Mouse (Mus musculus): ENCODE measurements around the gene Cnot6l.
A peak's percentile ranks its signal among the peaks of the same experiment; 100 is the strongest.

Gene Cnot6l

GRCm38 (mm10) chr5:96164021-96164411 is at the start of gene Cnot6l:
Gene Cnot6l (minus strand): TSS chr5:96164171.
- peak; percentile 59 for DNase-seq

DNA sequence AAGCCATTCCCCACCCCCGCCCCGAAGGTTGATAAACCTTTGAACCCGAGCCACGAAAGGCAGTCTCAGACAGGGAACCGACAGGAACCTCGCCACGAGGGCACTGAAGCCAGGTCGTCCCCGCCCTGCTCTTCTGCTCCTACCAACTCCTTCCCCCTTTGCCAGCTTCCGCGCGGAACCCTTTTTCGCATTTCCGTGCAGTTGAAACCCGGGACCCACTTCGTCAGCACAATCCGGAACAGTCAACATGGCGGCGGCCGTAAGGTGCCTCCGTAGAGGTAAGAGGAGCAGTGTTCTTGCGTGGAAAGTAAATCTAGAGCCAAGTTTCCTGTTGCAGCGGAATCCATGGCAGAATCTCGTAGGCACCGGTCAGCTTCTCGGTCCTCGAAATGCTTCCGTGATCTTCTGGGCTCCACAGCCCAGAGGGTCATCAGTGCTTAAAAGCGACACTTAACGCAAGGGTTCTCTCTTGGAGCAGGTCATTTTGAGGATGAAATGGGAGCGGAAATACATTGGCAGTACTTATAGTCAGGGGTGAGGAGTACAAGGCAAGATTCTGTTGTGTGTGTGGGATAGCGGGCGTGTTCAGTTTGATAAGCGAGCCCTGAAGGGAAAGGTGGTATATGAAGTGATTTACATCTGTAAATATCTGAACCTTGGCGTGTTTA is 46.1 kb upstream of the Cnot6l start:
- peak; percentile 90 for DNase-seq

- DNase-seq: peak; percentile 44
Observed at GRCm38 (mm10) chr5:96209459-96209858, 45.5 kb upstream of the Cnot6l start, which contains the start of gene Mrpl1. Gene Mrpl1 (plus strand): TSS chr5:96209493.

DNA sequence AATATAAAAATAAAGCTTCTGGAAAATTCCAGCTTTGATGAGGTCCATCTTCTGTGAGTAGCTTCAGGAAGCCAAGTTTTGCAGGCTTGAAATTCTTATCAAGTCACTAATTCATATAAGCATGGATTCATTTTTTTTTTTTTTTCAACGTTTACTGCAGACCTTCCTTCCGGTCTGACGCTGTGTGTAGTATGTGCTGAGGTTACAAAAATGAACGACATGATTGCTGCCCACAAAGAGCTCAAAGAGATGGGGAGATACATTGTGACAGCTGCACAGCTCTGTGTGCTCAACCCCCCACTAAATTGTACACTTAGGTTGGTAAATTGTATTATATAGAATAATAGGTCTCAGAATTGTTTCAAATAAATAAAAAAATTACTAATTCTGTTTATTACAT is 44.6 kb upstream of the Cnot6l start:
- DNase-seq: no peak

DNA sequence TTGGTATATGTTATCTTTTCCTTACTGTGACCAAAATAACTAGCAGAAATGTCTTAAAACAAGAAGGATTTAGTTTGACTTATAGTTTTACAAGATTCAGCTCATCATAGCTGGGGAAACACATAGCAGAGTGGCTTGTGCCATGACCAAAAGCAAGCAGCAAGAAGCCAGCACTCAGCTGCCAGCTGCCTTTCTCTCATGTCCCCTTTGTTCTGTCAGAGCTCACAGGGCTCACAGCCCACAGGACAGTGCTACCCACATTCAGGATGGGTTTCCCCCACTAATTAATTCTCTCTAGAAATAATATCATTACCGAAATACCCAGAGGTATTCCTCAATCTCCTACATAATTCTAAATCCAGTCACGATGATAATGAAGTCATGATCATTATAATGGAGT is 43.6 kb upstream of the Cnot6l start:
- DNase-seq: no peak

- DNase-seq: peak; percentile 59
Observed at GRCm38 (mm10) chr5:96206897-96207296, 42.9 kb upstream of the Cnot6l start.

DNA sequence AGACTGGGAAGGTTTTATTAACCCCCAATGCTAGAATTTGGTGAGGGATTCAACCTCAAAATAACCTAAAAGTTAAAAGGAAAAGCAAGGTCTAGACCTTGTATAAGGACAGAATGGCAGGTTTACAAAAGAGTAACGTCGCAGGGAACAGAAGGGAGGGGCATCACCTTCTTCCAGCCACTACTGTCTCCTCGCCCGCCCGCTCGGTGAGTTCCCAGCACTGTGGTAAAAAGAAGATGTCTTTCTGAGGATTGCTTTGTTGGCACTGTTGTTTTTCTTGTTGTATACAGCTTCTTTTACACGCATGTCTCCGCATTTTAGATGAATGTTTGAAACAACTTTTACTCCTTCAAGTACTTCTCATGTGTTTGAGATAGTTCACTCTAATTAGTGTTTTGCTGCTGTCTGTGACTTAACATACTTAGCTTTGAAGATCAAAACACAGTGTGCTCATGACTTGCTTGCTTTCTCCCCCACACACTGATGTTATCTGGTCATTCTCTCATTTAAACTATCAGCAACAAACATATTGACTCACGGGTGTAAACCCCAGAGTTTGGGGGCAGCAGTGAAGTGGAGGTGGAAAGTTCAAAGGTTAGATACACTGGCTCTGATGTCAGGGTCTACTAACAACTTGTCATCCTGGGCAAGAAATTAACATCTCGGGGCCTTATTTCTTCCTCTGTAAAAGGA is 37.6 kb upstream of the Cnot6l start:
- no peak for DNase-seq

GRCm38 (mm10) chr5:96200269-96200668 is 36.3 kb upstream of the Cnot6l start:
- DNase-seq: no peak

GRCm38 (mm10) chr5:96198271-96198670 is 34.3 kb upstream of the Cnot6l start:
- no peak for DNase-seq

GRCm38 (mm10) chr5:96196547-96197052 is 32.6 kb upstream of the Cnot6l start:
- no peak for DNase-seq

GRCm38 (mm10) chr5:96191251-96191650 is 27.3 kb upstream of the Cnot6l start:
- DNase-seq: no peak

- DNase-seq: no peak
Observed at GRCm38 (mm10) chr5:96189761-96190160, 25.8 kb upstream of the Cnot6l start.

DNA sequence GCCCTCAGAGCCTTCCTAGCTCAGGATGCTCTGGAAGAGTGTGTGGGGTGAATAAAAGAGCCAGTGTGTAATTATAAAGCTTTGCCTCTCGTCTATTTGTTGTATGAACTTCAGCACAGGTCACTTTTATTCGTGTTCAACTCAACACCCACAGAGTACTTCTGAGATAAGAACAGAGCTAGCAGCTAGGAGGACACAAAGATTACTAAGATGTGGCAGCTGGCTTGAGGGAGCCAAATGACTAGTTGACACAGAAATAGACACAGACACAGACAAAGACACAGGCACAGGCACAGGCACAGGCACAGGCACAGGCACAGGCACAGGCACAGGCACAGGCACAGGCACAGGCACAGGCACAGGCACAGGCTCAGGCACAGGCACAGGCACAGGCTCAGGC is 20.0 kb upstream of the Cnot6l start:
- no peak for DNase-seq

DNA sequence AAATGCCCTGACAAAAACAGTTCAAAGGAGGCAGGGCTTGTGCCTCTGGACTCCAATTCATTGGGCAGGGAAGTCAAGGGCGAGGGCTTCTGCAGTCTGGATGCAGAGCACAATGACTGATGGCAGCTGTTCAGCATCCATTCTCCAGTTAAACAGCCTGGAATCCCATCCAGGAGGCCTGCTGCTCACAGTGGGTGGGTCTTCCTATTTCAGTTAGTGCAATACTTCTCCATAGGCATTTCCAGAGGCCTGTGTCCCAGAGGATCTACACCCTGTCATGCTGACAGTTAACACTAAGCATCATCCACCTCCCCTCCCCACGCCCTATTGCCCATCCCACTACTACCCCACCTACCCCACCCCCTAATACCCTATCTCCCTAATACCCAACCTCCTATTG is 19.2 kb upstream of the Cnot6l start:
- DNase-seq: no peak

DNA sequence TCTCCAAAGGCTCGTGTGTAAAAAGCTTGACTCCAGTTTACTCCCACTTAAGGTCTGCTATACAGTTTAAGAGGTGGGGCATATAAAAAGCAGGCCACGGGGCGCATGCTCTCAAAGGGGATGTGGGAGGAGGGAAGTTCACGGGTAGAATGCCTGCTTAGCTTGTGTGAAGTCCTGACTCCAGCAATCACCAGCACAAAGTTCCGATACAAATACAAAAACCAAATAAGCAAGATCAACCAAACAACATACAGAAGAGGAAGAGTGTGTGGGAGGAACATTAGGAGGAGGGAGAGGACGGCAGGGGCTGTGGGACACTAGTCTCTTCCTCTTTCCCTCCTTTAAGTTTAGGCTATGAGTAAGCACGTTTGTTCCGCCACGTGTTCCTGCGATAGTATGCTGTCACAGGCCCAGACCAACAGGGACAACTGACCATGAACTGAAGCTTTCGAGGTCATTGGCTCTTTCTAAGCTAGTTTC is 12.9 kb upstream of the Cnot6l start:
- DNase-seq: no peak

DNA sequence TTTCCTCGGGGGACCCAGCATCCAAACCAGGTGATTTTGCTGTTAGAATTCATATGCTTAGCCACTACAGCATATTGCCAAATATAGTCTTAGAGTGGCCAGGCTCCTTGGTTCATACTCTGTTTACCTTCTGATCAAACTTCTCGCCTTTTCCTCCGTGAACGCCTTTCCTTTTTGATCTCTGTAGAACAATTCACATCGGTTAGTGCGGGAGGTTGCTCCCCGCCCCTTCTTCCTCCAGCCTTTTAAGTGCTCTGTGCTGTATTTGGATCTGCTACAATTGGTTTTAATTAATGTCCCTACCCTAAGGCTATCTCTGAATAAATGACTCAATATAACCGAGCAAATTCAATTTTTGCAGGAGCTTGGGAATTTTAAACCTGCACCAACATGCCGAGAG is 12.2 kb upstream of the Cnot6l start:
- no peak for DNase-seq

GRCm38 (mm10) chr5:96171765-96172164 is 7.8 kb upstream of the Cnot6l start:
- DNase-seq: no peak

DNA sequence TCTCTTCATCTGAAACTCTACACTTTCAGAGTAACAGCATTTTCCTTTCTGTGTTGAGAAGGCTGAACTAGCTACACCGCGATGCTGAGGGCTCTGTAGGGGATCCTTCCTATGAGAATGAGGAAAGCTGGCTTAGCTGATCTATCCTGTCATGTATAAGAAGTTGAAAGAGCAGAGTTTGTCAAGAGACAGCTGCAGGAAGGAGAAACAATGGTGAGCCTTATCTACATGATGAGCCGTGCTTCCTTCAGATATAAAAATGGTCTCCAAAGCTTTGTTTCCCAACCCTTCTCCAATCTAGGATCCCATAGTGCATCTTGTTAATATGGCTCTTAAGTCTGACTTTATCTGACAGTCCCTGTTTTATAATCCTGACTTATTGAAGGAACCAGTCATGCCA is 6.5 kb upstream of the Cnot6l start:
- no peak for DNase-seq

GRCm38 (mm10) chr5:96166761-96167160 is 2.8 kb upstream of the Cnot6l start:
- DNase-seq: no peak

DNA sequence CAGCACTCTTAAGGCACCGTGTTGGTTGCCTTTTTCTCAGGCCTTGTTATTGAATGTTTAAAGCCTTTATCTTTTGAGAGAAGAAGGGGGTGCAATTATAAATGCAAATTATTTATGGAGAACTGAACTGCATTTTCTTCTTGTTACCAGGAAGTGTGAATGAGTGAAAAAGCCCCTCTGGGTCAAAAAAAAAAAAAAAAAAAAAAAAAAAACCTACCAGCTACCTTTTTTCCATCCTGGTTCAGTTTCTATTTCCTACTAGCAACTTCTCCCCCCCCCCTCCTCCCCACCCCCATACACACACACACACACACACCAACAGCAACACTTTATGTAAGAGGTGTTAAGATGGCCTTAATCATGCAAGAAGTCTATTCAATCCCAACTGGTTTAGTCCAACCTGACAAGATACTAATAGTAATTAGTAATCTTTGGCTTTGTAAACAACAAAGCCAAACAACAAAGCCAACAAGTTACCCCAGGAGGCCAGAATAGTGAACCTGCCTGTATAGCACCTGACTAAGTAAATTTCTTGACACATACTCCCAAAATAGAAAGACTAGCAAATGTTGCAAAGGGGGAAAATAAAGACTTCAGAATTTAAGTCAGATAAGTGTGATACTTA is 463 bp downstream of the Cnot6l start:
- no peak for DNase-seq

- peak; percentile 78 for DNase-seq
Observed at GRCm38 (mm10) chr5:96162399-96163331, 1.3 kb downstream of the Cnot6l start.

GRCm38 (mm10) chr5:96161578-96162398 is 2.2 kb downstream of the Cnot6l start:
- DNase-seq: peak; percentile 47
